Mouse (Mus musculus): Measurements from ENCODE around the gene Ankrd44.

DNA sequence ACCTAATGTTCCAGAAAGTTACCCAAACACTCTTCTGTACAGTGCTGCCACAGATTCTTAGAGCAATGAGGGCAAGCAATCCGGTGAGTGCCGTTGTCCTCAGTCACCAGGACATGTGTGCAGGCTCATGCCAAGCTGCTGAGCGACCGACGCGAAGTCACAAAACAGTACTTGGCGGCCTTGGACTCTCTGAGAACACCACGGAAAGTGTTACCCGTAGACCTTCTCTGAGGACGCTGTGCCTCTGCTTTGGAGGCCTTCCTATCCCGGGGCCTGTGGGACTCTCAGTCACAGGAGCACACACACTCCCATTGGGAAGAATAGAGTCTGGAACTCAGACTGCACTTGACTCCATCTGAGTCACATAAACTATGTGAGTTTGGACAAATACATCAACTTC is 123.5 kb downstream of the Ankrd44 start:
- TF ChIP-seq CTCF (IDR thresholded peaks at IDR 0.05; ENCODE audit: low read depth, low read length) (no peak), POLR2A (IDR thresholded peaks at IDR 0.05; ENCODE audit: borderline replicate concordance, low read depth, low read length) (no peak)

All from bone marrow macrophage, adult 2 months (primary cell).